Mouse (Mus musculus) retina, embryonic 14.5 days (tissue): Measurements from ENCODE around the gene Cyp3a13.
"Not testable (repeated sequence)": the region's sequence is repeated elsewhere in the genome, so short reads cannot be mapped to it uniquely, and the experiment has no call there.

Source experiments
- DNase-seq: peaks from one replicate; pipeline ENCODE4 v3.0.0-alpha.2; 2015; ENCODE audit warnings: low spot score

Cyp3a13 gene

DNA sequence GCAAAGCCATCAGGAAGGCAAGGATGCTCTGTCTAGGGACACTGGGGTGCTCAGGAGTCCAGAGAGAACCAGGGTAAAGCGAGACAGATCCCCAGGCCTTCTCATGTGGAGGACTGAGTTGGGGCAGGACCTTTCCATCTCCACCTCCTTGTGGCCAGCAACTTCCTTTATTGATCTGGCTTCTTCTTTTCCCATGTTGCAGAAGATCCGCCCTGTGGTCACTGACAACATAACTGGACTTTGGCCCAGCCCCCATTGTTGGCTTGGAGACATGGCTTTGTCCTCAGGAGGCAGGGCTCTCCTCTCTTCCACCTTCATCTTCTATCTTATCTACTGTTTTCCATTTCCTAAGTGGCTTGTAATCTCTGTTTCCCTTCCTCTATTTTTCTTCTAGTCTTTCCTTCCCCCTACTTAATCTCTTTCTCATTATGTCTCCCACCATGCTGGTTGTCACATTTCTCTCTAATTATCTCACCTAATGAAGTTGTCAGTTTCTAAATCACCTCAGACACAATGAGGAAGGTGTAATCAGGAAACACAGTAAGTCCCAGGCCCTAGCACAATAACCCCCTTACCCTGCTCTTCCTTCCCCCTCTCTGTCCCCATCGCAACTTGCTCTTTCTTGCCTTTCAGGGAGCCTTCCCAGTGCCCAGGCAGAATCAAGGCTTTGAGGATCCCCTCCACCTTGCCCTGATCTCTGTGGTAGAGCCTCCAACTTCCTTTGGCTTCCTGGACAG is 49.6 kb downstream of the Cyp3a13 start, which contains the start of gene Pilrb2:
Gene Pilrb2 (minus strand): TSS at position 172 of the 737 bp plus-strand sequence.
- not testable (repeated sequence) for DNase-seq

DNA sequence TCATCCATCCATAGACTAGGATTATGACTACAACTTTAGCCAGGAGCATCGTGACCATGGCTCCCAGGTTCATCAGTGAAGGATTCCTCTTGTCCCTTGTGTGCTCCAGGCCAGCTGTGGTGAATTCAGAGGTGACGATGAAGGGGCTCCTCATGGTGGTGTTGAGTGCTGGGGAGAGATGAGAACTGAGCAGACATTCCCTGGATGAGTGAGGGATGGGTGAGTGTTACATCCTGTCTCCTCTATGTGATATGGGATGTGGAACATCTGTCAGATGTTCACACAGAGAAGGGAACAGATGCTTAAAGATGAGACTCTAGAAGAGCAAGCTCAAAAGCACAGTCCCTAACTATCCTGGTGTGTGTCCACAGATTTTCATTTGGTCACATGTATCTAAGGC is 52.8 kb downstream of the Cyp3a13 start:
- DNase-seq, result not testable (repeated sequence)

DNA sequence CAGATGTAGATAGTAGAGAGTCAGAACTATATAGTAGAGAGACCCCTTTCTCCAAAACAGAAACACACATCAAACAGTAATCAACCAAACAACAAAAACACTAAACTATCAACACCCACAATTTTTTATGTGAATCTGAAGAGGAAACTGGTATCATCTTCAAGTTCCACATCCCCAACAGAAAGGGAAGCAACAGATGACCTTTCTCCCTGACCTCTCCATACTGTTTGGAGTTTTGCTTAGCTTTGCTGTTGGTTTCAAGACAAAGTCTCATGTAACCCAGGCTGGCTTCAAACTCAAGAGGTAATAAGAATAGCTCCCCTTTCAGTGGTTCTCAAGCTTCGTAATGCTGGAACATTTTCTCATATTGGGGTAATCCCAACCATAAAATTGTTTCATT is 57.4 kb downstream of the Cyp3a13 start:
- not testable (repeated sequence) for DNase-seq

DNA sequence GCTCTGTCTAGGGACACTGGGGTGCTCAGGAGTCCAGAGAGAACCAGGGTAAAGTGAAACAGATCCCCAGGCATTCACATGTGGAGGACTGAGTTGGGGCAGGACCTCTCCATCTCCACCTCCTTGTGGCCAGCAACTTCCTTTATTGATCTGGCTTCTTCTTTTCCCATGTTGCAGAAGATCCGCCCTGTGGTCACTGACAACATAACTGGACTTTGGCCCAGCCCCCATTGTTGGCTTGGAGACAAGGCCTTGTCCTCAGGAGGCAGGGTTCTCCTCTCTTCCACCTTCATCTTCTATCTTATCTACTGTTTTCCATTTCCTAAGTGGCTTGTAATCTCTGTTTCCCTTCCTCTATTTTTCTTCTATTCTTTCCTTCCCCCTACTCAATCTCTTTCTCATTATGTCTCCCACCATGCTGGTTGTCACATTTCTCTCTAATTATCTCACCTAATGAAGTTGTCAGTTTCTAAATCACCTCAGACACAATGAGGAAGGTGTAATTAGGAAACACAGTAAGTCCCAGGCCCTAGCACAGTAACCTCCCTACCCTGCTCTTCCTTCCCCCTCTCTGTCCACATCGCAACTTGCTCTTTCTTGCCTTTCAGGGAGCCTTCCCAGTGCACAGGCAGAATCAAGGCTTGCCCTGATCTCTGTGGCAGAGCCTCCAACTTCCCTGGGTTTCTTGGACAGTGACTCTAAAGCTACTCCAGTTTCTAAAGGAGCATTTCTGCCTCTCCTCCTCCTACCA is 63.3 kb downstream of the Cyp3a13 start, which contains the start of gene Pilrb1:
Gene Pilrb1 (minus strand): TSS at position 147 of the 751 bp plus-strand sequence.
- DNase-seq, result not testable (repeated sequence)

DNA sequence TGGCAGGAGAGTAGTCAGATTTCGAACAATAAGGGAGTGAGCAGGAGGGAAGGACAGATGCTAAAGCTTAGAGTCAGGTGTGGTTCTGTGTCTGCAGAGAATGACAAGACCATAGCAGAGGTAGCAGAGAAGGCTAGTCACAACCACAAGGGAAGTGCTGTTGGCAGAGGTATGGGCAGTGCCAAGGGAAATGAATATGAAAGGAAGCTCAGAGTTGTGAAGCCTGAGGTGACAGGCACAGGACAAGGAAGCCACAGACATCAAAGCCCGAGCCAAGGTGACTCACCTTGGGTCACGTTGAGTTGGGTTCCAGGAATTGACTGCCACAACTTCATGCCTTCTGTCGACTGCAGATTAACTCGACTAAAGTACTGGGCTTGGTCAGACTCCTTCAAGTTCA is 64.5 kb downstream of the Cyp3a13 start:
- DNase-seq, result not testable (repeated sequence)

DNA sequence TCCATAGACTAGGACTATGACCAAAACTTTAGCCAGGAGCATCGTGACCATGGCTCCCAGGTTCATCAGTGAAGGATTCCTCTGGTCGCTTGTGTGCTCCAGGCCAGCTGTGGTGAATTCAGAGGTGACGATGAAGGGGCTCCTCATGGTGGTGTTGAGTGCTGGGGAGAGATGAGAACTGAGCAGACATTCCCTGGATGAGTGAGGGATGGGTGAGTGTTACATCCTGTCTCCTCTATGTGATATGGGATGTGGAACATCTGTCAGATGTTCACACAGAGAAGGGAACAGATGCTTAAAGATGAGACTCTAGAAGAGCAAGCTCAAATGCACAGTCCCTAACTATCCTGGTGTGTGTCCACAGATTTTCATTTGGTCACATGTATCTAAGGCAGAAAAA is 66.5 kb downstream of the Cyp3a13 start:
- not testable (repeated sequence) for DNase-seq

DNA sequence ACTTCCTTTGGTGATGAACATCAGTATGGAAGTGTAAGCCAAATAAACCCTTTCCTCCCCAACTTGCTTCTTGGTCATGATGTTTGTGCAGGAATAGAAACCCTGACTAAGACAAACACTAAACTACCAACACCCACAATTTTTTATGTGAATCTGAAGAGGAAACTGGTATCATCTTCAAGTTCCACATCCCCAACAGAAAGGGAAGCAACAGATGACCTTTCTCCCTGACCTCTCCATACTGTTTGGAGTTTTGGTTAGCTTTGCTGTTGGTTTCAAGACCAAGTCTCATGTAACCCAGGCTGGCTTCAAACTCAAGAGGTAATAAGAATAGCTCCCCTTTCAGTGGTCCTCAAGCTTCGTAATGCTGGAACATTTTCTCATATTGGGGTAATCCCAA is 71.1 kb downstream of the Cyp3a13 start:
- DNase-seq, result not testable (repeated sequence)
